Mouse (Mus musculus) stomach, embryonic 14.5 days (tissue): ENCODE measurements around the gene Wrap53. TPM values are rescaled to one million over a fixed set of nuclear protein-coding genes. Genes with fewer than 3 reads are reported as not detected.

Source experiments
- ATAC-seq: fragments of 200-750 bp; cut with Nextera tagmentation; 2 replicates; pipeline ENCODE4 v1.8.0; 2017; ENCODE audit warnings: low read depth, moderate TSS enrichment; ENCODE audit not compliant: insufficient number of reproducible peaks, insufficient read depth, low FRiP score
- H3K27ac ChIP-seq: fragments of 300-500 bp; sonication (generic); 2 replicates; pipeline ENCODE4 v1.5.1; 2014; ENCODE audit warnings: mild to moderate bottlenecking, low read length, moderate library complexity, mixed read lengths
- H3K27me3 ChIP-seq: fragments of 300-500 bp; sonication (generic); 2 replicates; pipeline ENCODE4 v1.6.1; 2014; ENCODE audit warnings: low read length, control low read depth, mixed read lengths; ENCODE audit not compliant: control insufficient read depth, insufficient read depth
- H3K36me3 ChIP-seq: fragments of 300-500 bp; sonication (generic); 2 replicates; pipeline ENCODE4 v1.6.1; 2014; ENCODE audit warnings: mild to moderate bottlenecking, control low read depth, low read length, moderate library complexity, mixed read lengths; ENCODE audit not compliant: control insufficient read depth, insufficient read depth
- H3K4me1 ChIP-seq: fragments of 300-500 bp; sonication (generic); 2 replicates; pipeline ENCODE4 v1.6.1; 2014; ENCODE audit warnings: low read length, control low read depth, mixed read lengths; ENCODE audit not compliant: control insufficient read depth, insufficient read depth
- H3K4me2 ChIP-seq: fragments of 300-500 bp; sonication (generic); replicated peaks from 2 replicates; pipeline ENCODE4 v1.6.1; 2014; ENCODE audit warnings: low read depth, low read length, control low read depth
- H3K4me3 ChIP-seq: fragments of 300-500 bp; sonication (generic); 2 replicates; pipeline ENCODE4 v1.5.1; 2014; ENCODE audit warnings: low read depth, low read length, control low read depth
- H3K9ac ChIP-seq: fragments of 300-500 bp; sonication (generic); replicated peaks from 2 replicates; pipeline ENCODE4 v1.6.1; 2014; ENCODE audit warnings: low read depth, mild to moderate bottlenecking, control low read depth, low read length, moderate library complexity, mixed read lengths
- H3K9me3 ChIP-seq: fragments of 300-500 bp; sonication (generic); 2 replicates; pipeline ENCODE4 v1.6.1; 2016; ENCODE audit warnings: low read depth, low read length, control low read depth; ENCODE audit not compliant: control insufficient read depth
- WGBS: fragments of 180-500 bp; shearing (Covaris S2); extraction: QIAGEN DNeasy Blood & Tissue Kit; methylation state at CpG from one replicate; pipeline ENCODE4 v1.1.7; 2014; 5-methylcytosine and 5-hydroxymethylcytosine counted together
- polyA plus RNA-seq: library from polyadenylated mRNA; unstranded; fragments of >200 nt; fragmentation: Nextera tagmentation; extraction: Ambion mirVana; gene quantifications from 2 replicates; pipeline ENCODE4 v1.2.1, GENCODE M21; 2014

Gene Wrap53
- polyA plus RNA-seq, 1 experiment from 2014 or later, result 22.1 TPM

DNA sequence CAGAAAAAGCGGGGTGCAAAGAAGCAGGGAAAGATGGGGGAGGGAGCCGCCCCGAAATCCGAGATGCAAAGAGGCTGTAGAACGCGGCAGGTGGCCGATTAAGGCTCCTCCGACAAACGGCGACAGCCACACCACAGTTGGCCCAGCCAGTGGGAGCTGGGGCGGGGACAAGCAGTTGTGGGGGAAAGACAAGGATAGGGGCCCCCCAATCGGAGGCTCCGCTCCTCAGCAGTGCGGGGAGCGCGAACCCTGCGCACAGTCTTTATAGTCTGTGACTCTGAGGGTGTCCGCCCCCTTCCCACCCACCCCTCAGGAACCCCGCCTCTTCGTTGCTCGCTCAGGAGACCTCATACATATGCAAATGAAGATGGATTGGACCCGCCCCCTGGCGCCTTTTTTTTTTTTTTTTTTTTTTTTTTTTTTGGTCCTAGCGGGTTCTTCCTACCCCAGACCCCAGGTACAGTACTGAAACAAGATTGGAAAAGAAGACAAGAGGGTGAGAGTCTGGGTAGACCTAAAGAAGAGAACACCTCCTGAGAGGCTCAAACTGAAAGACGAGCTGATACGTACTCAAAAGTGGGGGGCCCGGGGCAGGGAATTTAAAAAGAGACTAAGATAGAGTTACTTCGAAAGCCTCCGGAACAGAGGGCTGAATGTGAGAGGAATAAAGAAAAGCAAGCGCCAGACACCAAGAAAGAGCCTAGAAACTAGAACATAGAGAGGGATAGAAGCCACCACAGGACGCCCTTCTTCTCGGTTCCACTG, 25.9 kb upstream of the Wrap53 start, which contains the start of gene Atp1b2:
Gene Atp1b2, minus strand, starts transcription at position 217 of the 765 bp plus-strand sequence.
- H3K9ac ChIP-seq, result peak within 1 kb of the TSS; percentile 48
- no peaks in the 10 kb centered on the region for H3K27me3 ChIP-seq
- H3K4me3 ChIP-seq, result peak within 1 kb of the TSS; percentile 62
- peak within 1 kb of the TSS; percentile 27; the same call in 1 of the 2 replicates for H3K27ac ChIP-seq
- H3K9me3 ChIP-seq, result no peaks in the 10 kb centered on the region
- no peaks in the 10 kb centered on the region for H3K36me3 ChIP-seq
- H3K4me1 ChIP-seq, result peaks cover 13% of the 10 kb centered on the region; the same call in 1 of the 2 replicates
- 3% methylated on average over 32 of the region's 32 CpGs for WGBS
- H3K4me2 ChIP-seq, result peak within 1 kb of the TSS; percentile 100
- peak; percentile 86 for ATAC-seq

DNA sequence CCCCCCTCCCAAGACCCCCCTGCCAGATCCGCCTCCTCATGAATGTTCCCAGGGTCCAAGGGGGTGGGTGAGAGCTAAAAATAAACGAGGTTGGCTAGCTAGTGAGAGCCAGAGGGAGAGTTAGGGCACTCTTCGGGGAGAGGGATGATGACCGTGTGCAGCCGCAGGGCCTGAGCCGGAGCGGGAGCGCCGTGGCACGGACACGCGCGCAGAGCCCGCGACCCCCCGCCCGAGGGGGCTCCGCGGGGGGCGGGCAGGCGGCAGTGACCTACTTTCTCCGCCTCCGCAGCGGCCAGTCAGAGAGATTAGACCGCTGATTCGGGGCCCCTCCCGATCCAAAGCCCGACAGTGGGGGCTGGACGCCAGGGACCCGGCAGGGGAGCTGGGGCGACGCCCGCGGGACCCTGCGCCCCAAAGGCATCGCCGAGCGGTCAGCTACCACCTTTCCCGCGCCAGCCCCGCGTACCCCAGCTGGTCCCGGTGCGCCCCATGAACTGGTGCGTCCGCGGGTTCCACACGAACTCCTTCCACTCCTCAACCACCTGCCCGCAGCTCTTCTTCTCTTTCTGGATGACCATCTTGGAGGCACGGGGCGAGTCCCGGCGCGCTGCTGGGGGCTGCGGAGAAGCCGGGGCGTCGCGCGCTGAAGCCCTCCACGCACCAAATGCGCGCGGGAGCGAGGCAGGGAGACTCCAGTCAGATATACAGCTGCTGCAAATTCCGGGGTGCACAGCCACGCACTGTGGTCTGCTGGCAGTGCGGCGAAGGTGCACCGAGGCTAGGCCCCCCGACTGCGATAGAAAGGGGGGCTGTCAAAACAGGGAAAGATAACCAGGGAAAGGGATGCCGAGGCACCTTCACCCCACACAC, 25.0 kb upstream of the Wrap53 start:
- Histone ChIP-seq H3K36me3 (no peaks in the 10 kb centered on the region), H3K4me3 (peak overlapping the region; percentile 62), H3K4me2 (peak overlapping the region; percentile 100), H3K9me3 (no peaks in the 10 kb centered on the region), H3K9ac (peak overlapping the region; percentile 48), H3K27me3 (no peaks in the 10 kb centered on the region), H3K27ac (peak overlapping the region; percentile 27; the same call in 1 of the 2 replicates), H3K4me1 (peaks cover 20% of the 10 kb centered on the region)
- ATAC-seq, result no peak
- WGBS, result under 1% methylated on average over 65 of the region's 73 CpGs

DNA sequence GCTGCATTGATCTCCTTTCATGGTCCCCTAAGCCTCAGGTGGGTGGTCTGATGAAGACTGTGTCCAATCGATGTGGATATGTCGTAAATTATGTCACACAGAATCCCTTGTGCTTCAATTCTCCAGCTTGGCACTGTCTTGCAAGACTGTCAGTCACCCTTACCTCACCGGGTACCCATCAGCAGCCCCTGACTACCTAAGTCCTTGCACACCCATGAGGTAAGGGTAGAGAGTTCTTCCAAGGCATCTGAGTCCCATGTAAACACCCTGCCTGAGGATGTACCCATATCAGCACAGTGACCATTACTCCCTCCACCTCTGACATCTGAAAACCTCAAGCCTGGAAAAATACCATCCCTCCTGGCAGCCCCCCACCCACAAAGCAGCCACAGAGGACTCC, 24.3 kb upstream of the Wrap53 start:
- peak overlapping the region; percentile 62; the same call in 1 of the 2 replicates for H3K4me3 ChIP-seq
- no peaks in the 10 kb centered on the region for H3K27me3 ChIP-seq
- no peak overlapping the region for H3K27ac ChIP-seq
- ATAC-seq, result no peak
- no peaks in the 10 kb centered on the region for H3K36me3 ChIP-seq
- H3K9ac ChIP-seq, result no peak overlapping the region
- H3K4me2 ChIP-seq, result peak overlapping the region; percentile 100
- H3K4me1 ChIP-seq, result peaks cover 27% of the 10 kb centered on the region
- H3K9me3 ChIP-seq, result no peaks in the 10 kb centered on the region
- WGBS, result 59% methylated on average over 3 of the region's 3 CpGs

DNA sequence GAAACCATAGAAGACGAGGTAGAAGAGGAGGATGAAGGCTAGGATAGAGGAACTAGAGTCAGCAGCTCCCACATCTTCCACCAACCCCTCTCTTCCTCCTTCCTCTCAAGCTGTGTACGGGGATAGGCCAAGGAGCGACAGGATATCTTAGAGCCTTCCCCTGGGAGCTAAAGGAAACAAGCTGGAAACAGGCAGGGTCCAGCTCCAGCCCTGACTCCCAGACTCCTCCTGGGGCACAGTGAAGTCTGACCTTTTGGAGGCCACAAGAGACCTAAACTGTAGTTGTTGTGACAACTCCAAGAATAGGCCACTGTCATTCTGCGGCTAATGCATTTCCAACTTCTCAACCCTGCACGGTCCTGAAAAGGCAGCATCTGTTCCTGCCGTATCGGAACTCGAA, 23.5 kb upstream of the Wrap53 start:
- no peaks in the 10 kb centered on the region for H3K9me3 ChIP-seq
- no peak overlapping the region for H3K4me2 ChIP-seq
- no peak overlapping the region for H3K4me3 ChIP-seq
- H3K36me3 ChIP-seq, result no peaks in the 10 kb centered on the region
- H3K9ac ChIP-seq, result no peak overlapping the region
- WGBS, result 80% methylated on average over 8 of the region's 8 CpGs
- H3K27me3 ChIP-seq, result no peaks in the 10 kb centered on the region
- ATAC-seq, result no peak
- peaks cover 29% of the 10 kb centered on the region for H3K4me1 ChIP-seq
- H3K27ac ChIP-seq, result no peak overlapping the region

DNA sequence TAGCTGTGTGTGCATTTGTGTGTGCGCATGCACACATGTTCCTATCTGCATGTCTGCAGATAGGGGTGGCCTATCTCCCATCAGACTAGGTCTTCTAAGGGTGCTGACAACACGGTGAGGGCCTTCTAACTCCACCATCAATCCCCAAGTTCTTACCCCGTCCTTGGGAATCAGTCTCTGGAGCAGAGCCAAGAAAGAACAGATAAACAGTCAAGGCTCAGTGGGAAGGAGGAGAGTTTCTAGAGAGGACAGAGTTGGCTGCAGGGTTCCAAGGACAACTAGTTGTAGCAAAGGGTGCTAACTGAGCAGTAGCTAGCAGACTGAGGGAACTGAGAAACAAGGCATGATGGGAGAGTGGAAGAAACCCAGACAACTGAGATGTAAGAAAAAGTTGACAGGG, 21.7 kb upstream of the Wrap53 start:
- Histone ChIP-seq H3K4me2 (no peak overlapping the region), H3K27me3 (no peaks in the 10 kb centered on the region), H3K27ac (no peak overlapping the region), H3K36me3 (no peaks in the 10 kb centered on the region), H3K9ac (no peak overlapping the region), H3K4me1 (peaks cover 29% of the 10 kb centered on the region), H3K9me3 (no peaks in the 10 kb centered on the region), H3K4me3 (no peak overlapping the region)
- WGBS, result 47% methylated on average over 3 of the region's 3 CpGs
- no peak for ATAC-seq

DNA sequence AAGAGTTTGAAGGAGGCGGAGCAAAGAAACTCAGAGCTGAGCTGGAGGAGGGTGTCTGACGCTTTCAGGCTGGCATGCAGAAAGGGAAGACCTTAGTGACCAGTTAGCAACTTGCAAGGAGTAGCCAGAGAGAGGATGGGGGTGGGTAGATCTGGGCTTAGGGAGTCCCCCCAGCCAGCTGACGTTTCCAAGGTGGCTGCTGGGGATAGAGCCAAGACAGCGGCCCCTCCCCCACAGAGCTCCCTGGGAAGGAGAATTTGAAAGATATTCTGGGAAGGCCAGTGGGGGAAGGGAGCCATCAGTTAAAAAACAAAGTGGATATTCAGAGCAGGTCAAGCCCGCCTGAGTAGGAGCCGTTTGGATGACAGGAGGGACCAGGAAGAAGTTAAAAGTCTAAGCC, 20.0 kb upstream of the Wrap53 start:
- Histone ChIP-seq H3K9me3 (no peaks in the 10 kb centered on the region), H3K4me3 (no peak overlapping the region), H3K27ac (peak overlapping the region; percentile 77), H3K9ac (no peak overlapping the region), H3K36me3 (no peaks in the 10 kb centered on the region), H3K27me3 (no peaks in the 10 kb centered on the region), H3K4me2 (peak overlapping the region; percentile 33), H3K4me1 (peaks cover 29% of the 10 kb centered on the region)
- 6% methylated on average over 6 of the region's 6 CpGs for WGBS
- peak; percentile 82; the same call in 1 of the 2 replicates for ATAC-seq

DNA sequence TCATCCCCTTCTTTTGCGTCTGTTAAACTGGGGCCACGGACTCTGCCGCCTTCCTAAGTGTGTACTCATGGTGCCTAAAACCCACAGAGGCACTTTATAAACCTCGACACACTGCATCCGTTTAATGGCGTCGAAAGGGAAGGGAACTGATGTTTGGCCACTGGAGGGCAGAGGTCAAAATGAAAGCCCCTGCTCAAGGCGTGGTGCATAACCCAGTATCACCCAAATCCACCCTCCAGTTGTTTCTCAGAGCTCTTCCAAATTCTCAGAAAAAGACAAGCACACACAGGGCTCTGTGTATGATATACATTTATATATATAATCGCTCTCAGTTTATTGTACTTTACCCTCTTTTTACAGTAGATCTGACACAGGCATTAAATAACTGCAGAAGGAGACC, 19.4 kb upstream of the Wrap53 start:
- H3K4me1 ChIP-seq, result peaks cover 26% of the 10 kb centered on the region
- no peak overlapping the region for H3K4me3 ChIP-seq
- 7% methylated on average over 9 of the region's 9 CpGs for WGBS
- no peak overlapping the region for H3K9ac ChIP-seq
- H3K36me3 ChIP-seq, result no peaks in the 10 kb centered on the region
- peak overlapping the region; percentile 77; the same call in 1 of the 2 replicates for H3K27ac ChIP-seq
- H3K4me2 ChIP-seq, result peak overlapping the region; percentile 33
- H3K27me3 ChIP-seq, result no peaks in the 10 kb centered on the region
- ATAC-seq, result no peak
- H3K9me3 ChIP-seq, result no peaks in the 10 kb centered on the region

DNA sequence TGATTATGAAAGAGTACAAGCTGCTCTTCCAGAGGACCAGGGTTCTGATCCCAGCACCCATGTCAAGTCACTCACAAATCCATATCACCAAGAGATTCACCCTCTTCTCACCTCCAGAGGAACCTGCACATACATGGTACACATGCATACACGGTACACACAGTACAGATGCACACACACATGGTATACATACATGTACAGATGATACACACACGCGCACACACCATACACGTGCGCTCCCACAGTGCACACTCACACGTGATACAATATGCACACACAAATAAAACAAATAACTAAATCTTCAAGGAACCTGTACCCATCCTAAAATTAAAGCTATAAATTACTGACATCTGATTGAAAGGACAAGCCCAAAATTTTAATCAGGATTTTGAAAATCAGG, 14.8 kb upstream of the Wrap53 start:
- no peak for ATAC-seq
- peaks cover 18% of the 10 kb centered on the region for H3K36me3 ChIP-seq
- no peaks in the 10 kb centered on the region for H3K9me3 ChIP-seq
- WGBS, result 95% methylated on average over 6 of the region's 6 CpGs
- no peak overlapping the region for H3K4me2 ChIP-seq
- H3K27ac ChIP-seq, result no peak overlapping the region
- H3K4me1 ChIP-seq, result peaks cover 7% of the 10 kb centered on the region
- no peak overlapping the region for H3K9ac ChIP-seq
- H3K27me3 ChIP-seq, result no peaks in the 10 kb centered on the region
- H3K4me3 ChIP-seq, result no peak overlapping the region
